Mouse (Mus musculus) lung, postnatal 0 days (tissue): ENCODE data around the gene Gm21440.
"Not testable (repeated sequence)": the region's sequence is repeated elsewhere in the genome, so short reads cannot be mapped to it uniquely, and the experiment has no call there.

ENCODE experiments used
- CTCF ChIP-seq: IDR thresholded peaks from 2 replicates; pipeline ENCODE4 v1.5.1; 2016; ENCODE audit warnings: antibody characterized with exemption, mild to moderate bottlenecking
- EP300 ChIP-seq: IDR thresholded peaks from 2 replicates; pipeline ENCODE4 v1.6.1; 2016; ENCODE audit warnings: antibody characterized with exemption, mild to moderate bottlenecking, control low read depth

DNA sequence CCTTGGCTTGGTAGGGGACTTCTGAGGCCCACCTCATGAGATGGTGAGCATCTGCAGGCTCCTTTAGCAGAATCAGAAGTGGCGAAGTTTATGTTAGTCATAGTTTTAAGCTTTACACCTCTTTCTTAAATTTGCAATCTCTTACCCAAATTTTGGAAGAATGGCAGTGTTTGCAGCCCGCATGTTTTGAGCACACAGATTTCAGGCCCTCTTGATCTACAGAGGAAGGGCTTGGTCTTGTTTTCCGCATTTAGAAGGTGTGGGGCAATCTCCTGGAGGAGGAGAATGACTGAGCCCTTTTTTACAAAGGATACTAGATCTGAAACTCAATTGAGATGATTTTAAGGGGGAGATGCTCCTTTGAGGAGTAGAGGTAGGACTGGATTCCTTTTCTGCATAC lies 28.4 kb upstream of the Gm21440 start, which contains the start of gene Gm21828:
- TF ChIP-seq CTCF, EP300: not testable (repeated sequence)
